Mouse (Mus musculus) left cerebral cortex, adult 11 months (tissue): ENCODE results near the gene Nckipsd.

ENCODE experiments used
- DNase-seq: peaks from one replicate; pipeline ENCODE4 v3.0.0; 2022; ENCODE audit warnings: low spot score

The Nckipsd gene

DNA sequence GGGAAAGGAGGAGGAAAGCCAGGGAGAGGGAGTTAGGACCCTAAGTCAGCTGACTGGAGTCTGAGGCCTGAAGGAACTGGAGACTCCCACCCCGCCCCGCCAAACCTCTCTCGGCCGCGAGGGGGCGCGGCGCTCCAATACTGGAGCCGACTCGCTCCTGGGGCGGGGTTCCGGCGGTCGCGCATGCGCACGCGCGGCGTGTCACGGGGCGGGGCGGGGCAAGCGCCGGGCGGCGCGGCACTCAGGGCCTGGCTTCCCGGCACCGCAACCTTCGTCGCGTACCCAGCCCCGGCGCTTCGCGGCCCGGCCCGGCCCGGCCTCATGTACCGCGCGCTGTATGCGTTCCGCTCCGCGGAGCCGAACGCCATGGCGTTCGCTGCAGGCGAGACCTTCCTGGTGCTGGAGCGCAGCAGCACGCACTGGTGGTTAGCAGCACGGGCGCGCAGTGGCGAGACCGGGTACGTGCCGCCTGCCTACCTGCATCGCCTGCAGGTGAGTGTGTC is at the start of gene Nckipsd:
Gene Nckipsd, plus strand, starts transcription at position 206 of the 503 bp plus-strand sequence.
- DNase-seq: peak; percentile 86

DNA sequence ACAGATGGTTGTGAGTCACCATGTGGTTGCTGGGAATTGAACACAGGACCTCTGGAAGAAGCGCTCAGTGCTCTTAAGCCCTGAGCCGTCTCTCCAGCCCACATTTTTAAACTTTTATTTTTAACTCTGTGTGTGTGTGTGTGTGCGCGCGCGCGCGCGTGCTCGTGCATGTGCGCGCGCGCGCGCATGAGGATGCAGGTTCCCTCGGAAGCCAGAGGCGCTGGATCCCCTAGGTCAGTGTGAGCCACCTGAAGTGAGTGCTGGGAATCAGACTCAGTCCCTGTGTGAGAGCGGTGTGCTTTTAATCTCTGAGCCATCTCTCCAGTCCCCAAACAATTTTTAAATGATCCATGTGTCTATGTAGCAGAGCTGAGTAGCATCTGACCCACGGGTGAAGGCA is 49.0 kb upstream of the Nckipsd start:
- no peak for DNase-seq

DNA sequence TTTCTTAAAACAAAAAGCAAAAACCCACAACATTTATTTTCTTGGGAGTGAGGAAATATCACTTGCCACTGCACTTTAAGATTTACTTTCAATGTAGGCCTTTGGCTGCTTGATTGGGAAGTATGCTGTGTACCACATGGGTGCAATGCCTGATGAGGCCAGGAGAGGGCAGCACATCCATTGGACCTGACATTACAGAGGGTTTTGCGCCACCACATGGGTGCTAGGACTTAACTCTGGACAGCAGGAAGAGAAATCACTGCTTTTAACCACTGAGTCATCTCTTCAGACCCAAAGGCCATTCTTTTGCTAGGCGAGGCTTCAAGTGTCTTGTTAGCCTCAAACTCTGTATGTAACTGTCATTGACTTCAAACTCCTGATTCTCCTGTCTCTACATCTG is 48.4 kb upstream of the Nckipsd start:
- no peak for DNase-seq

DNA sequence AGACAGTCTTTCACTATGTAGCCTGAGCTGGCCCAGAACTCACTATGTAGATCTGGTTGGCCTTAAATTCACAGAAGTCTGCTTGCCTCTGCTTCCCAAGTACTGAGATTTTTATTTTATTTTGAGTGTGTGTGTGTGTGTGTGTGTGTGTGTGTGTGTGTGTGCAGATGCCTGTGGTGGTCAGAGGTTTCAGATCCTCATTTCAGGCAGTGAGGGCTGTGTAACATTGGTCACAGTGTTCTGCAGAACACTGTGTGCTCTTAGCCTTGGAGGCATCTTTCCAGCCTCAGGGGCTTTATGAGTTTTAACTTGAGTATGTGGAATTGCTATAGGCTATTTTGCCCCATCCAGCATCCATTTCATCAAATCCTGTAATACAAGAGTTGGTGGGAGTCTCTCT is 46.6 kb upstream of the Nckipsd start:
- no peak for DNase-seq

DNA sequence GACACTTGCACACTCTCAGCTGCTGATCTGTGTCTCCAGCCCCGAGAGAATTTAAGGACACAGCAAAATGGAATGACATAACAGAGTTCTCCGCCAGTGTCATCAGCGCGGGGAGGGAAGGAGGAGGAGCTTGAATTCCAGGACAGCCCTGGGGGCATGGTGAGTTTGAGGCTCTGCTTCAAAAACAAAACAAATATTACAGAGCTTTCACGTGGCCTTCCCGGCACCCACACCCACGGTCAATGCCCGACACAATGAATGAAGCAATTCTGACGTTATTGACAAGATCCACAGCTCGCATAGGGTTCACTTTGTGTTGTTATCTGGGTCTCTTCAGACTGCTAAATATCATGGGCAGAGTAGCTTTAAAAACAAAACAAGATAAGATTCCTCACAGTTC is 43.2 kb upstream of the Nckipsd start:
- DNase-seq: no peak

DNA sequence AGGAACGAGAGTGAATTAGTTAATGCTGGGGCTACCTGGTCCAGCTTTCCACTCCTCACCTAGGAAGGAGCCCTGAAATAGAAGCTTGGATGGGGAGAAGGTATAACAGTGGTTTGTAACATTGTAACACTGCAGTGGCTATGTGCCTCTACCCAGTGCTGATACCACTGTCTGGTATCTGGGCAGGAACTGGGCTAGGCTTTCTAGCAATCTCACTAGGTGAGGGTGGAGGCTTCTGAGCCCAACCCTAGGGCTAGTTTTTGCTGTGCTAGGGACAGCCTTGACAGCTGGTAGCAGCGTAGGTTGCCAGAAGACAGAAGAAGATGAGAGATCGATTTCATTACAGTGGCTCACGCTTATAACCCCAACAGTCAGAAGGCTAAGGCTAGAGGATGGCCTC is 31.6 kb upstream of the Nckipsd start:
- DNase-seq: no peak

DNA sequence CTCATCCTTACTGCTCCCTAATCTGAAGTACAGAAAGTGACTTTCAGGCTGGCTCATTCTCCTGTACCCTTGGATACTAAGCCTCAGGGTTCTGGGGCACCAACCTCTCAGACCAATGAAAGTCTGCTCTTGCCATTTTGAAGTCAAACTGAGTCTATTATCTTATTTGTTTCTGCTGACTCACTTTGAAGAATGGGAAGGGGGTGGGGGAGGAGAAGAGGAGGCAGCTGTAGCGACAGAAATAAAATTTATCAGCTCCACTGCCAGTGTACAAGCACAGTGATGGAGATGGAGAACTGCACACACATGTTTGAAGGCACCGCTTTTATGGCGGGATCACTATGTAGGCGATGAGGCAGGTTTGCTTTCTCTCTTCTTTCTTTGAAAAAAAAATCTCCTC is 30.9 kb upstream of the Nckipsd start:
- DNase-seq: no peak

DNA sequence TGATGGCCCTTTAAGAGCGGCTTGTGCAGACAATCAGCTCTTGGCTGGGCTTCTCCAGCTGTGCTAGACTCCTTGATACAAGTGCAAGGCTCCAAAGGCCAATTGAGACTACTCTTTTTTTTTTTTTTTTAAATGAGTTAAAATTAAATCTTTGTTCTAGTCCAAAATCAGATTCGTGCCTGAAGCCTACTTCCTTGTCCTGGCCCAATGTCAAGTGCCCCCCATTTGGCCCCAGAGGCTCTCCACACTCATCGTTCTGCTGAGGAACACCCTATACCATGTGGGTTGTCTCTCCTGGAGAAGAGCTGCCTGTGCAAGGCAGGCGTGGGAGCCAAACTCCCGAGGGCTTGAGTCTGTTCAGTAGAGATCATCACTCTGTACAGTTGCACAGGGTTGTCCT is 27.2 kb upstream of the Nckipsd start:
- DNase-seq: no peak

DNA sequence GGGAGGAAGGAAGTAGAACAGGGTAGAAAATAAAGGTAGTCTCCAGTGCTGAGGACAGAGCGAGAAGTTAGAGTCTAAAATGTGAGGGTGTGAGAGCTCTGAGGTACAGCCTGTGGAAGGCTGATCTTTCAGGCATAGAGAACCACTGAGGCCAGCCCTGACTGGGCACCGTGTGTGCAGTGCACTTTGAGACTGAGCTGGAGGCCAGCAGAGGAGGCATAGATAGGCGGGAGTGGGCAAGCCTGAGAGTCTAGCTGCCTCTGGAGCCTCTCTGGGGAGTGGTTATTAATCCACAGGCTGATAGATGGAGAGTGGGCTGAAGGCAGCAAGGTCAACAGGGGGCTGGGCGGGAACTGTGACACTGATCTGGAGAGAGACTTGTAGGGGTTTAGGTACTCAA is 26.3 kb upstream of the Nckipsd start:
- DNase-seq: no peak

DNA sequence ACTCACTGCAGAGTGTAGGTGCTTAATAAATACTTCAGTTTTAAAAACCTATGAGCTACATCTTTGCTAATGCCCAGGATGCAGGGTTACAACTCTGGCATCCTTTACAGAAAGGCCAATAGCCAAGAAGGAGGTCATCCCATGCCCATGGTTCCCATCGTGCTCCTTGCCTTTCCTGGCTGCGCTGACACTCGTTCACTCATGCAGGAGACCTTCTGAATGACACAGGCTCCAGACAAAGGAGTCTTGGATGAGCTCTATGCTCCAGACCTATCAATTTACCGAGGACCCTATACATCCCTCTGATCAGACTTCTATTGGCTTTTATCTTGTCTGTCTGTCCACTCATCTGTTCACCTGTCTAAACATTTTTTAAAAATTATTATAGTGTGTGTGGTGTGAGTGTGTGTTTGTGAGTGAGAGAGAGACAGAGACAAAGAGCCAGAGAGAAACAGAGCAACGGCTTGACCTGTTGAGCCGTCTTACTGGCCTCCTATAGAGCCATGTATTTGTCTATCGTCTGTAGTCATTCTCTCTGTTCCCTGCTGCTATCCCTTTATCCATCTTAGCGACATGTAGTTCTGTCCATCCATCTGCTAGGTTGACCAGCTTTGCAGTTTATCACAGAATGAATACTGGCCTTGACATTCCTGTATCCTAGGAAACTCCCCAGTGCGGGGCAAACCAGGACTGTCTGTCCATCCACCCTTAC is 25.2 kb upstream of the Nckipsd start:
- no peak for DNase-seq

DNA sequence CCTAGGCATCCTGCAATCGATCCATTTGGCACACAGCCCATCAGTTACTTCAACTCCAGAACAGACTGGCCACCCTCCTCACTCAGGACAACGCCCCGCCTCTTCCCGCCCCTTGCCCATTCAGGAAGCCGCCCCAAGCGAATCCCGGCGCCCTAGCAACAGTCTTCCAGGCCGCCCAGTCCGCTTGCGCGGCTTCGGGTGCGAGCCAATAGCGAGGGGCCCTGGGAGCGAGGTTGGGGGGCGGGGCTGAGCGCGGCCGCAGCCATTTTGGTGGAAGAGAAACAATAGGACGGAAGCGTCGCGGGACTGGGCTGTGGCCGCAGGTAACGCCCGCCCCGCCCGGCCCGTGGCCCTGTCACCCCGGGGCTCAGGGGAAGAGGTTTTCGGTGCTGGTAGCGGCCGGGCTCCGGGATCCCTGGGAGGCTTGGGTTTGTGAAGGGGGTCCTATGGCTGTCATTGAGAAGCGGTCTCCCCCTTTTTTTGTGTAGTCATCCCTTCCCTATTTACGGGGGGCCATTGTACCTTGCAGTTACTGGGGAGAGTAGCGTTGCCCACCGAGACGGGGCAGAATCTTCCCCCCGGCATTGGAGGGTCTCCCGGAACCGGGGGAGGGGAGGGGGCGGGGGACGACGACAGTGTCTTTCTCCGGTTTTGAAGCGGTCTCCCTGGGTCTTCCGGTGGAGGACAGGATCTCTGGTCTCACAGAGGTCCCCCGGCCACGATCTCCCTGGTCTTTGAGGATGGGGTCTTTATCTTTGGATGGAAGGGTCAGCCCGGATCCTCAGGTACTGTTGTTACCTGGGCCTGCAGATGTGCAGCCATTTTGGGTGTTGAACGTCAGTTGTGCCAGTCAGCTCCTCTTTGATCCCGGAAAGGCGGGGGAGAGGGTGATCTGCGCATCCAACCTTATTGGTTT is 24.4 kb upstream of the Nckipsd start, which contains the start of gene Ip6k2:
Gene Ip6k2, plus strand, starts transcription at position 249 of the 916 bp plus-strand sequence.
- DNase-seq: peak; percentile 92

DNA sequence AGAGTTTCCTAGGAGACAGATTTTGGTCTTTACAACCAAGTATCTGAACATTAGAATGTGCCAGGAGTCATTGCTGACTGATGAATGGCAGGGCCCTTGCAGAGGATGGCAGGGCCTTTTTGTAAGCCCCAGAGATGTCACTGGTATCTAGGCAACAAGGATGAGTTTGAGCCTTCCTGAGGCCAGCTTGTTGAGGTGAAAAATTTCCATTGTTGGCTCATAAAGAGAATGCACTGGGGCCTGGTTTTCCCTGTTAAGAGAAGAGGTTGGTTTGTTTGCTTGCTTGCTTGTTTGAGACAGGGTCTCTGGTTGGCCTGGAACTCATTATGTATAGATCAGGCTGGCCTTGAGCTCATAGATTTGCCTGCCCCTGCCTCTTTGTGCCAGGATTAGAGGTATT is 22.8 kb upstream of the Nckipsd start:
- DNase-seq: no peak

DNA sequence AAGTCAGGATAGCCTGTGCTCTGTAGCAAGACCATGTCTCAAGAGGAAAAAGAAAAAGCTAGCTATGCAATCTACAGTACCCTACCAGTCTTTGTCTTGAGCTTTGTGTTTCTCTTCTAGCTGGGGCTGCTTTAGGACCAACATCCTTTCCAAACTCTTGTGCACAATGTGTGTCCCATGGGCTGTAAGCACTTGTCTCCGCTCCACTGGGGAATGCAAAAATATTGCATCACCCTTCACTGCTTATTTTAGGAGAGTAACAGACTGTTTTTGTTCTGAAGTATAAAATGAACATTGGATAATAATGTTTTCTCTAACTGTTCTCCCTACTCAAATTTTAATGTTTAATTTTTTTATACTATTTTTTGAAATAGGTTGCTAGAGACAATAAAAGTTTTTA is 21.7 kb upstream of the Nckipsd start:
- no peak for DNase-seq

DNA sequence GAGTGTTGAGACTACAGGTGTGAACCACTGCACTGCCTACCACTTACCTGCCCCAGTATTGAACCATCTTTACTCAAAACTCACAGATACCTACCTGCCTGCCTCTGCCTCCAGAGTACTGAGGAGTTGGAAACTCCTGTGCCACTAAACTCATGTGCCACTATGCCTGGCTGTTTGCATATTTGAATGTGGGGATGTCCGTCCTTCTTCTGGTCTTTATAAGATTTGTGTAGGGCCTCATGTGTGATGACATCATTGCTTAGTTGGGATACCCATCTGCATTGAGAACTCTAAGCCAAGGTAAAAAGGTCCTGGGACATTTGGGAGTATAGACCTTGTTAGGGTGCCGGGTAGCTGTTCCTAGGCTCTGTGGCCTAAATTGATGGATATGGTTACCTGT is 21.1 kb upstream of the Nckipsd start:
- DNase-seq: no peak

DNA sequence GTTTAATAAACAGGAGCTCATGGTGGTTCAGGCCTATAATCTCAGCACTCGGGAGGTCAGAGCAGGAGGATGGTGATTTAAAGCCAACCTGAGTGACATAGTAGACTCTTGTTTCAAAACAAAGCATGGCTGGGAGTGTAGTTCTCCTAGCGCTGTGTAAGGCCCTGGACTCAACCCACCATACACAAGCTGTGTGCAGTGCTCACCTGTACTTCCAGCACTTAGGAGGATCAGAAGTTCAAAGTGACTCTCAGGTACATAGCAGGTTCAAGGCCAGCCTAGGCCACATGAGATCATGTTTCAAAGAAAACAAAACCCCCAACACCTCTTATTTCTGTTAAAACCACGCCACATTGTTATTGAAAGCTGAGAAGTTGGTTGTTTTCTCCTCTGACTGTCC is 19.5 kb upstream of the Nckipsd start:
- DNase-seq: no peak

DNA sequence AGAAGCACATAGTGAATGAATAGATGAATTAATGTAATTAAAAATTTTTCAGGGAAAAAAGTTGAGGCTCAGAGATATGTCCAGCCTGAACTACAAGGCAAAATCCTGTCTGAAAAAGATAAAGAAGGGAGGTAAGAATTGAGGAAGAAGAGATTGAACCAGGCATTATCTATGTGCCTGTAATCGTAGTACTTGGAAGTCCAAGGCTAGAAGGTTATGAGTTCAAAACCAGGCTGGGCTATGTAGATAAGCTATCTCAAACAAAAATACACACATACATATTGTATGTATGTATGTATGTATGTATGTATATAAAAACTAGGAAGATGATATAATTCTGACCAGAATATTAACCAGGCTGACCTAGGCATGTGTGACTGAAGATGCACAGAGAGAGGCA is 15.9 kb upstream of the Nckipsd start:
- DNase-seq: no peak

DNA sequence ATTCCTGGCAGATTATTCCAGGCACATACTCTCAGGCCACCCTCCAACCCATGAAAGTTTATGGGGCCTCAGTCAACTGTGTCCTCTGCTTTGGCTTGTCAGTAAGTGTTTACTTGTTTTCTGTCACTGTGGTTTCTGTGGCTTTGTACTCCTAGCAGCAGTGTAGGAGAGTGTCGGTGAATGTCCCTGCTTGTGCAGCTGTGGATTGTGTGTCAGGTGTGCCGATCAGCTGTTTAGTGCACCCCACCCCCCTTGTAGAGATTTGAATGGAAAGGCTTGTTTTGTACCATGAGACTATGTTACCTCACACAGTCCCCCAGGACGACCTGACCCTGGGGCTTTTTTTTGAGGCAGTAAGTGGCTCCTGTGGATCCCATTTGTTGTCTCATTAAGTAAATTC is 15.4 kb upstream of the Nckipsd start:
- DNase-seq: no peak

DNA sequence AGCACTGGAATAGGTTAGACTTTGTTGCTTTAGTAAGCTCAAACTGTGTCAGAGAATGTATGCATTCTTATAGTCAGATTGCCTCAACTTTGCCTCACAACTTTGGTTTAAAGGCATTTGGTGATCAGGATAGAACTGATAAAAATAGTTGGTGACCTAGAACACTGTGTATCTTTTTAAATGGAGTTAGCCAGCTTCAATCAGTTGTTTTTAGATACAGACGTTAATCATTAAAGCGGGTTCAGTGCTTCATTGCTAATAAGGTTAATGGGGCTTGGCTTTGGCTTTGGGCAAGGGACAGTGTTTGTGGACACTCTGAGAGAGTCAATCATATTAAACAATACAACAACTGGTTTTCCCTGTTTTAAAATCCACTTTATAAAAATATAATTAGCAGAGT is 12.9 kb upstream of the Nckipsd start:
- DNase-seq: no peak

DNA sequence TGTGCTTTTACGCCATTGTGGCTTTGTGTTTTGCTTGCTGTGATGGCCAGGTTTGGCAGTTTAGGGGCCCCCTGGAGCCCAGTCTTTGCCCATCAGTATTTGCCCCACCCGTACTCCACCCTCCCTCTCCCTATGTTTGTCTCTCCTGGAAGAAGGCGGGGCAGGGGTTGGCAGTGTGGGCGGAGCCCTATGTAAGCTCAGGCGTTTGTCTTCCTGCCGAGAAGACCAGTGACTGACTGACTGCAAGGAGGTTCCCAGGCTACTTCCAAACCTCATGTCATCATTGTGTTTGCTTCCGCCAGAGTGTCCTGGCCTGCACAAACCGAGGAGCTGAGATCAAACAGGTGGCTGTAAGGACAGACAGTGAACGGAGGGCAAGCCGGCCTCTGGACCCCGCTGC is 12.4 kb upstream of the Nckipsd start:
- no peak for DNase-seq

DNA sequence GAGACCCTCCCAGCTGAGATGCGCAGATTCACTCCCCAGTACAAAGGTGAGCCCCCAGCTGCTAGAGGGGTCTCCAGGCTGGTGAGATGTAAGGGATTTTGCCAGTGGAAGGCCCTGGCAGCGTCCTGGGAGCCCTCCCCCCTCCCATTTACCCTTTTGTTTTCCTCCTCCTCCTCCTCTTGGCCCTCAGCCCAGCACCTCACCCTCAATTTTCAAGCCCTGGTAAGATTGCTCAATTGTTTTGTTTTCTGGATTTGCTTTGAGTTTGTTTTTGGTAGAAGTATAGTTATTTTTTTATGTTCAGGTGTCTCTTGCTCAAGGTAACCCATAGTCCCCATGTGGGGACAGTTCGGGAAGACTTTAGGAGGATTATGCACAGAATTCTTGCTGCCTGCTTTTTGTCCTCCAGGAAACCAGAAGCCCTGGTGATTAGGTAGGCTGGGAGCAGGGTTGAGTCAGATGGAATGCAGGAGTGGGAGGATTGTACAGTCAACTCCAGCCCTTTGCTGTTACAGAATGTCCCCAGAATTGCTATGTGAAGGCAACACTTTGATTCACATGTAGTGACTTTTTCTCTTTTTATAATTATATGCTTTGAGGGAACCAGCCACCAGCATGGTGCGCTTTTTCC is 11.7 kb upstream of the Nckipsd start:
- no peak for DNase-seq

DNA sequence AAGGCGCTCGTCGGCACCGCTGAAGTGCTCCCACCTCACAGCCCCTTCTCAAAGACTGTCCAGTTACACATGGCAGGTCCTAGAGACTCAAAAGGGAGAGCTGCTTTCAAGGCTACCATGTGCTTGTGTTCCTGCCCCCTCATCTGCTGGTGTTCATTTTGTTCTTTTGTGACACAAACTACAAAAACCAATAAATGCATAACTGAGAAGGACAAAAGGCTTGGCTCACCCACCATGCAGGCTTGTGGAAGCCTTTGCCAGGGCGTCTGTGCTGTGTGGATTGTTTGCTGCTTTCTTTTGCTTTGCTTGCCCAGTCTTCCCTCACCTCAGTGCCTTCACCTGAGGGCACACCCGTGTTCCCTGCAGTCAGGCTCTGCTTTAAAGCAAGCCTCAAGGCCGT is 10.7 kb upstream of the Nckipsd start:
- DNase-seq: no peak

DNA sequence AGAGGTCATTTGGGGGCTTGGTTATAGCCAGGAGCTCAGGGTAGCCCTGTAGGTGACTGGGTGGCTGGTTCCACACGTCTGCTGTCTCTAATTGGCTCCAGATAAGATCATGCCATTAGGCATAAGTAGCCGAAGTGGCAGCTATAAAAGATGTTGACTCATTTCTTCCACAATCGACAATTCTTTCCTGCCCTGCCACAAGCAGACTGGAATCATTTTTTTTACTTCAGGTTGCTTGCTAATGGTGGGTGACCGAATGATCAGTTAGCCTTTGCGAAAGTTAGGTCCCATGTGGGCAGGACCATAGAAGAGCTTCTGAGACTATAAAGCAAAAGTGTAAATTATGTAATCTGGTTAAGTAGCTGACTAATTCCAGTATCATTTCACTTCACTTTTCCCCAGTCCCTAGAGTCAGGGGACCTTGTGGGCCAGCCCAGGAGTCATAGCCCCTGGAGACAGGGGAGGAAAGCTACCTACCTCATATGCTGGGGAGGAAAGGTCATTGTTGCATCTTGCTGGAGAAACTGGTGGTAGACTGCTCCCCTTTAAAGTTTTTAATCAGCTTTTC is 9.6 kb upstream of the Nckipsd start:
- DNase-seq: no peak
